Mouse (Mus musculus) ES-E14 (cell line): ENCODE measurements around the gene Polr2j.

ENCODE experiments used
- HCFC1 ChIP-seq: IDR thresholded peaks from 2 replicates; pipeline ENCODE4 v1.6.1; 2012; ENCODE audit warnings: low read length, inconsistent platforms, borderline replicate concordance; ENCODE audit not compliant: insufficient read depth
- MAFK ChIP-seq: IDR thresholded peaks from 2 replicates; pipeline ENCODE4 v1.6.1; 2014; ENCODE audit warnings: mild to moderate bottlenecking, low read depth, low read length, inconsistent platforms; ENCODE audit not compliant: insufficient read depth
- ZNF384 ChIP-seq: IDR thresholded peaks from 2 replicates; pipeline ENCODE4 v1.6.1; 2012; ENCODE audit warnings: low read depth, low read length, inconsistent platforms

- TF ChIP-seq MAFK (no peak), HCFC1 (no peak), ZNF384 (no peak)
These were observed 26.3 kb downstream of the Polr2j start for GRCm38 (mm10) chr5:136142746-136143145.
